Mouse (Mus musculus) CH12.LX (cell line): Measurements from ENCODE around the gene Kera.

Experiments used
- CTCF ChIP-seq, 2 experiments: IDR thresholded peaks in 1 of 2; conservative IDR thresholded peaks in 1 of 2; 2 replicates each; pipeline ENCODE4 v1.5.1; 2011 to 2012; ENCODE audit warnings: low read depth in 2 of 2, low read length in 2 of 2, improper control_type of control experiment in 1 of 2, inconsistent platforms in 1 of 2, mild to moderate bottlenecking in 1 of 2, moderate library complexity in 1 of 2
- EP300 ChIP-seq: IDR thresholded peaks from 2 replicates; pipeline ENCODE4 v1.6.1; 2011; ENCODE audit warnings: low read length, improper control_type of control experiment
- HCFC1 ChIP-seq: IDR thresholded peaks from 2 replicates; pipeline ENCODE4 v1.6.1; 2012; ENCODE audit warnings: low read depth, mild to moderate bottlenecking, inconsistent platforms, low read length, improper control_type of control experiment
- MAX ChIP-seq: IDR thresholded peaks from 2 replicates; pipeline ENCODE4 v1.6.1; 2011; ENCODE audit warnings: low read length, improper control_type of control experiment
- MYC ChIP-seq: IDR thresholded peaks from 2 replicates; pipeline ENCODE4 v1.6.1; 2011; ENCODE audit warnings: low read depth, mild to moderate bottlenecking, improper control_type of control experiment, low read length
- TCF12 ChIP-seq: IDR thresholded peaks from 2 replicates; pipeline ENCODE4 v1.6.1; 2014; ENCODE audit warnings: low read depth, mild to moderate bottlenecking, inconsistent platforms, low read length, improper control_type of control experiment
- ZNF384 ChIP-seq: IDR thresholded peaks from 2 replicates; pipeline ENCODE4 v1.6.1; 2012; ENCODE audit warnings: low read depth, low read length, improper control_type of control experiment, inconsistent platforms

GRCm38 (mm10) chr10:97603256-97603655, 3.4 kb upstream of the Kera start:
- TF ChIP-seq TCF12: no peak
- TF ChIP-seq CTCF (conservative IDR thresholded peaks at IDR 0.05 in 1 of 2, IDR thresholded peaks at IDR 0.05 in 1 of 2; ENCODE audit: low read depth in 2 of 2, low read length in 2 of 2): no peak
- no peak for TF ChIP-seq EP300
- no peak for TF ChIP-seq MYC
- no peak for TF ChIP-seq MAX
- no peak for TF ChIP-seq HCFC1
- no peak for TF ChIP-seq ZNF384
